Mouse (Mus musculus) testis, adult 2 months (tissue): ENCODE measurements around the gene Ccnc.

Experiments
- CTCF ChIP-seq: fragments of 200-500 bp; IDR thresholded peaks from 2 replicates; pipeline ENCODE4 v1.5.1; 2012; ENCODE audit warnings: low read depth, mild to moderate bottlenecking, inconsistent platforms, low read length, moderate library complexity; ENCODE audit not compliant: control insufficient read depth, insufficient read depth, insufficient replicate concordance
- POLR2A ChIP-seq: fragments of 200-500 bp; IDR thresholded peaks from 2 replicates; pipeline ENCODE4 v1.6.1; 2012; ENCODE audit warnings: low read depth, mild to moderate bottlenecking, inconsistent platforms, low read length, moderate library complexity; ENCODE audit not compliant: control insufficient read depth

GRCm38 (mm10) chr4:21726912-21727614, 438 bp upstream of the Ccnc start:
- TF ChIP-seq CTCF = no peak
- no peak for TF ChIP-seq POLR2A
